Mouse (Mus musculus) hindbrain, postnatal 0 days (tissue): ENCODE measurements around the gene Stk10. TPM values are rescaled to one million over a fixed set of nuclear protein-coding genes. Genes with fewer than 3 reads are reported as not detected.

Experiments used
- ATAC-seq: fragments of 200-750 bp; cut with Nextera tagmentation; 2 replicates; pipeline ENCODE4 v1.8.0; 2017; ENCODE audit warnings: mild to moderate bottlenecking, moderate TSS enrichment, moderate library complexity
- DNase-seq: peaks from one replicate; pipeline ENCODE4 v3.0.0-alpha.2; 2015; ENCODE audit warnings: low spot score
- H3K27ac ChIP-seq: fragments of 300-500 bp; sonication (generic); 2 replicates; pipeline ENCODE4 v1.5.1; 2014; ENCODE audit warnings: mild to moderate bottlenecking
- H3K27me3 ChIP-seq: fragments of 300-500 bp; sonication (generic); 2 replicates; pipeline ENCODE4 v1.6.1; 2014; ENCODE audit warnings: low read length, mixed read lengths; ENCODE audit not compliant: insufficient read depth
- H3K36me3 ChIP-seq: fragments of 300-500 bp; sonication (generic); 2 replicates; pipeline ENCODE4 v1.6.1; 2014; ENCODE audit warnings: low read length, mixed read lengths; ENCODE audit not compliant: insufficient read depth
- H3K4me1 ChIP-seq: fragments of 300-500 bp; sonication (generic); 2 replicates; pipeline ENCODE4 v1.6.1; 2014; ENCODE audit warnings: antibody characterized with exemption, low read length, mixed read lengths; ENCODE audit not compliant: insufficient read depth
- H3K4me2 ChIP-seq: fragments of 300-500 bp; sonication (generic); 2 replicates; pipeline ENCODE4 v1.6.1; 2014; ENCODE audit warnings: low read depth, mild to moderate bottlenecking, low read length, moderate library complexity, mixed read lengths
- H3K4me3 ChIP-seq: fragments of 300-500 bp; sonication (generic); 2 replicates; pipeline ENCODE4 v1.5.1; 2014; ENCODE audit warnings: low read length
- H3K9ac ChIP-seq: fragments of 300-500 bp; sonication (generic); replicated peaks from 2 replicates; pipeline ENCODE4 v1.6.1; 2014; ENCODE audit warnings: mild to moderate bottlenecking, low read length, moderate library complexity, mixed read lengths
- H3K9me3 ChIP-seq: fragments of 300-500 bp; sonication (generic); 2 replicates; pipeline ENCODE4 v1.6.1; 2016; ENCODE audit warnings: low read length, mixed read lengths
- CTCF ChIP-seq: IDR thresholded peaks from 2 replicates; pipeline ENCODE4 v1.5.1; 2016; ENCODE audit warnings: antibody characterized with exemption, control low read depth, low read depth
- WGBS: fragments of 180-500 bp; shearing (Covaris S2); extraction: QIAGEN DNeasy Blood & Tissue Kit; methylation state at CpG from one replicate; pipeline ENCODE4 v1.1.7; 2014; 5-methylcytosine and 5-hydroxymethylcytosine counted together
- polyA plus RNA-seq: library from polyadenylated mRNA; unstranded; fragments of >200 nt; fragmentation: Nextera tagmentation; extraction: Ambion mirVana; gene quantifications from 2 replicates; pipeline ENCODE4 v1.2.1, GENCODE M21; 2015
- total RNA-seq: library from RNA; depleted of rRNA; stranded (reverse); fragments of >200 nt; gene quantifications from 2 replicates; pipeline ENCODE4 v1.2.3, GENCODE M21; 2014

Gene Stk10
- total and polyA plus RNA-seq, 2 experiments from 2014 or later, result 1.2 to 4.5 TPM

DNA sequence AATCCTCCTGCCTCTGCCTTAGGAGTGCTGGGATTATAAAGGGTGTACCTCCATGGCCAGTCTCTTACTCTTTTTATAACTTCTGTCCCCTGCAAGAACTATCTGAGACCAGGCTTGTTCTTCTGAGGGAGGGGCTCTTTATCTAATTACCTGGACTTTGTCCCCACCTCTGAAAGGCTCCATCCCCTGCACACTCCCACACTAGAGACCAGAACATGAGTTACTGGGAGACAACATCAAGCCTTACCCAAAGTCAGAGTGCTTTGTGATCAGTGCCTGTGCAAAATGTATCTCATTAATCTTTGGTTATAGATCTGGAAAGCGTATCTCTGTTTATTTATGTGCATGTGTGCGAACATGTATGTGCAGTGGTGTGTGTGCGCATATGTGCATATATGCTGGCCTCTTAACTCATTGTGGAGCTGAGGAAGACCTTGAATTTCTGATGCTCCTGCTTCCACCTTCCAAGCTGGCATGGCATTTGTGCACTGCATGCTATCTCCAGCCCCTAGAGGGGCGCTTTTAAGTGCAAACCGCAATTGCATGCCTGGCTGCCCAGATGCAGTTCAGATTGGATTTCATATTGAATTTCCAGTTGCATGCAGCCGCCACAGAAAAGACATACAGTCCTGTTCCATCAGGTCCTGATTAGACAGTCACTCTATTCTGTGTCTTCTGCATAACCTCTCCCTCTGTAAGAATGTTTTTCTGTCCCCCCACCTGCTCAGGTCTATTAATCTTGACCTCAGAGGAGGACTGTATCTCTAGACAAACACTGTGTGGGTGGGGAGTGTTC, 43.1 kb downstream of the Stk10 start:
- 76% methylated on average over 6 of the region's 6 CpGs for WGBS
- peak; percentile 20 for DNase-seq
- H3K9me3 ChIP-seq, result no peaks in the 10 kb centered on the region
- no peaks in the 10 kb centered on the region for H3K27me3 ChIP-seq
- TF ChIP-seq CTCF, result no peak
- 0 out of 2 replicates have a peak overlapping the region, but pooled peaks have one; percentile 51 for H3K27ac ChIP-seq
- H3K4me2 ChIP-seq, result no peak overlapping the region
- H3K4me1 ChIP-seq, result no peaks in the 10 kb centered on the region
- H3K9ac ChIP-seq, result no peak overlapping the region
- H3K36me3 ChIP-seq, result no peaks in the 10 kb centered on the region
- peak; percentile 39; the same call in 1 of the 2 replicates for ATAC-seq
- no peak overlapping the region for H3K4me3 ChIP-seq

DNA sequence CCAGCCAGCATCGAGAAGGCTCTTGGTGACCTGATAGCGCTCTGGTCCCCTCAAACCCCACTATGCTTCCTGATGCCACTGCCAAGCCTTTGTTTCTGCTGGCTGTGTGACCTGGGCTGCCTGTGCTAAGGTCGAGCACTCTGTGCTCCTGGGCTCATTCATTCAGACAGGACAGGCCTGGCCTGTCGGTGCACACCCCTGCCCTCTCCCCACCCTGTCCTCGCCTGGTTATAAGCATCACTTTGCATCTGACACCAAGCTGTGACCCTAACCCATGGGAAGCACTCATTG, 43.6 kb downstream of the Stk10 start:
- no peaks in the 10 kb centered on the region for H3K9me3 ChIP-seq
- H3K36me3 ChIP-seq, result no peaks in the 10 kb centered on the region
- DNase-seq, result no peak
- 0 out of 2 replicates have a peak overlapping the region, but pooled peaks have one; percentile 51 for H3K27ac ChIP-seq
- 0 out of 2 replicates have a peak, but pooled peaks have one; percentile 13 for ATAC-seq
- no peak overlapping the region for H3K4me3 ChIP-seq
- no peak overlapping the region for H3K9ac ChIP-seq
- TF ChIP-seq CTCF, result no peak
- no peaks in the 10 kb centered on the region for H3K27me3 ChIP-seq
- 53% methylated on average over 5 of the region's 5 CpGs for WGBS
- H3K4me1 ChIP-seq, result no peaks in the 10 kb centered on the region
- no peak overlapping the region for H3K4me2 ChIP-seq

DNA sequence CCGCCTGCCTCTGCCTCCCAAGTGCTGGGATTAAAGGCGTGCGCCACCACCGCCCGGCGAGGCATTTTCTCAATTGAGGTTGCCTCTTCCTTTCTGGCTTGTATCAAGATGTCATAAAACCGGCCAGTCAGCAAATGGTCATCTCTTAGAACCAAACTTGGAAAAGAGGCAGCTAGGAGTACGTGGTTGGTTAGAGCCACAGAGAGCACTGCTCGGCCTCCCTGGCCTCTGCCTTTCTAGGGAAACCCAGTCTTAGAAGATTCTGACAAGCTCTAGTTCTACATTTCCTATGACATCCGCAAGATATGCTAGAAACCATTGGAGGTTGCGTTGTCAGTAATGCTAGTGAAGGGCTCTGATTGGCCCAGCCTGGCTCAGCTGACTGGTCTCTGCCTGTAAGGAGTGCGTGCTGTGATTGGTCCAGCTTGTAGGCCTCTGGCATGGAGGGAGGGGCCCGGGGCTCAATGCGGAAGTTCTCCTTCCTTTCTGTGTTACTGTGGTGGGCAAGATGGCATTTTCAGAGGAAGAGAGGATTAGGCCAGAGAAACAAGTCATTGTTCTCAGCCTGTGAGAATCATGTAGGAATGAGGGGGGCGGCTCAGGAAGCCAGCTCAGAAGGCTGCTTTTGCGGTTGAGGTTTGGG, 47.3 kb downstream of the Stk10 start:
- DNase-seq, result peak; percentile 23
- peak; percentile 67; the same call in 1 of the 2 replicates for ATAC-seq

DNA sequence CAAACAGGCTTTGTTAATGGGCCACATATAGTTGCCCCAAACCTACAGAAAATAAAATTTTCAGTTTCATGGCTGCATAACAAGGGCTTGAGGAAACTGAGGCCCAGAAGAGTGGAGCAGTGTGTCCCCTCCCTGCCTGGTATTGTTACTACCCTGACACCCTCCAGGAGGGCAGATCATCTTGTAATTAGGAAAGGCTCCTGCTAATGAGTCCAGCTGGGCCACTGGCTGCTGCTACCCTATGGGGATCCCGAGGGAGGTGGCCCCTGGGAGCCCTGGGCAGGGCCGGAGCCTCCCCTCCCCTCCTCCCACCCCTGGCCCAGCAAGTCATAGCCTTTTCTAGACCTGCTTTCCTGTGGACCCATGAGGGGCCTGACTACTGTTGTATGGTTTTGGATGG, 47.9 kb downstream of the Stk10 start:
- ATAC-seq (no peak), DNase-seq (no peak)
- Histone ChIP-seq H3K27ac (no peak overlapping the region), H3K36me3 (no peaks in the 10 kb centered on the region), H3K4me3 (no peak overlapping the region), H3K4me2 (no peak overlapping the region), H3K4me1 (no peaks in the 10 kb centered on the region), H3K9ac (no peak overlapping the region), H3K9me3 (no peaks in the 10 kb centered on the region), H3K27me3 (no peaks in the 10 kb centered on the region)
- no peak for TF ChIP-seq CTCF
- 55% methylated on average over 2 of the region's 2 CpGs for WGBS

More for the DNA sequence above, 47.3 kb downstream of the Stk10 start:
- no peaks in the 10 kb centered on the region for H3K4me1 ChIP-seq
- WGBS, result 81% methylated on average over 16 of the region's 16 CpGs
- no peak overlapping the region for H3K4me2 ChIP-seq
- H3K4me3 ChIP-seq, result no peak overlapping the region
- no peaks in the 10 kb centered on the region for H3K9me3 ChIP-seq
- H3K27me3 ChIP-seq, result no peaks in the 10 kb centered on the region
- H3K27ac ChIP-seq, result no peak overlapping the region
- no peaks in the 10 kb centered on the region for H3K36me3 ChIP-seq
- no peak for TF ChIP-seq CTCF
- no peak overlapping the region for H3K9ac ChIP-seq

DNA sequence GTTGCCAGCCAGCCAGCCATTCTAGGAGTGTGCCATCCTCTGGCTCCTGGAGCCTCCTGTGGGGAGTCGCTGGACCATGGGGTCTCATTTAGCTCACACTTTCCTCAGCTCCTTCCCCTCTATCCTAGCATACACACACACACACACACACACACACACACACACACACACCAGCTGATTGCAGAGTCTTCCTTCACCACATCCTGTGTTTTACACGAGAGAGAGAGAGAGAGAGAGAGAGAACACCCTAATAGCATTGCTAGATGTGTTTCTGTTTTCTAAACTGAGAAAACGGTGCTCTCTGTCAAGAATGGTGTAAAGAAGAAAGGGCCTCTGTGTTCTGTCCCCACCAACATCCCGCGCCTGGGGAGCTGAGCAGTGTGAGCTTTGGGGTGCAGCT, 49.7 kb downstream of the Stk10 start:
- ATAC-seq, result no peak; the same call in 1 of the 2 replicates
- no peak for DNase-seq
- H3K27ac ChIP-seq, result no peak overlapping the region
- WGBS, result 71% methylated on average over 5 of the region's 5 CpGs
- no peak for TF ChIP-seq CTCF
- no peaks in the 10 kb centered on the region for H3K9me3 ChIP-seq
- H3K27me3 ChIP-seq, result no peaks in the 10 kb centered on the region
- no peak overlapping the region for H3K4me2 ChIP-seq
- H3K36me3 ChIP-seq, result no peaks in the 10 kb centered on the region
- no peak overlapping the region for H3K4me3 ChIP-seq
- H3K4me1 ChIP-seq, result no peaks in the 10 kb centered on the region
- no peak overlapping the region for H3K9ac ChIP-seq

DNA sequence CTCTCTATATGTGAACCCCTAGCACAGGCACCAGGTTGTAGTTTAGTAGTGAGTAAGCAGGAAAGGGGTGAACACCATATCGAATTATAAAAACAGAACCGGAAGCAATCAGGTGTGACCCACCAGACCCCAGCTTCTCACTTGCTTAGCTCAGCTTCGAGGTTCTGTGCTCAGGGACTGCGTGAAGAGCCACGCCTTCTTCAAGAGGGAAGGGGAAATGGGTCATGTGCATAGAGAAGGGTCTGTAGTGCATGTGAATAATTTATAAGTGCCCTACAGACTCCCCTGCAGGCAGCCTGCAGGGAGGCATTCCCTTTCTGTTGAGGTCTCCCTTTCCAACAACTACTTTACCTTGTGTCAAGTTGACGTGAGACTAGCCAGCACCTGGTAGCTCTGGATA, 52.9 kb downstream of the Stk10 start:
- WGBS, result 70% methylated on average over 6 of the region's 6 CpGs
- no peaks in the 10 kb centered on the region for H3K9me3 ChIP-seq
- H3K4me3 ChIP-seq, result no peak overlapping the region
- no peak overlapping the region for H3K9ac ChIP-seq
- TF ChIP-seq CTCF, result no peak
- H3K4me2 ChIP-seq, result no peak overlapping the region
- ATAC-seq (no peak), DNase-seq (no peak)
- H3K4me1 ChIP-seq, result no peaks in the 10 kb centered on the region
- no peaks in the 10 kb centered on the region for H3K27me3 ChIP-seq
- no peaks in the 10 kb centered on the region for H3K36me3 ChIP-seq
- no peak overlapping the region for H3K27ac ChIP-seq
